Mouse (Mus musculus): ENCODE data around the gene Avpi1. TPM values are rescaled to one million over a fixed set of nuclear protein-coding genes. Genes with fewer than 3 reads are reported as not detected.
A peak's percentile ranks its signal among the peaks of the same experiment; 100 is the strongest.

The Avpi1 gene
- polyA plus RNA-seq, 1 experiment, result 26.9 TPM

- Histone ChIP-seq H3K4me3 (replicated peaks; ENCODE audit: insufficient read depth, low read depth, low read length) (peak overlapping the region; percentile 9), H3K27ac (ENCODE audit: insufficient read depth, low read length) (no peak overlapping the region)
- WGBS, result 3% methylated on average over 12 of the region's 12 CpGs
These were observed 37.3 kb upstream of the Avpi1 start for GRCm38 (mm10) chr19:42166130-42166529.

GRCm38 (mm10) chr19:42164188-42164587 lies 35.3 kb upstream of the Avpi1 start:
- H3K27me3 ChIP-seq (ENCODE audit: control insufficient read depth, insufficient read depth, low read length), result no peaks in the 10 kb centered on the region
- DNase-seq, result no peak
- H3K4me3 ChIP-seq (replicated peaks; ENCODE audit: insufficient read depth, low read depth, low read length), result no peak overlapping the region
- TF ChIP-seq POLR2A (IDR thresholded peaks at IDR 0.05; ENCODE audit: borderline replicate concordance, insufficient read depth, low read length) (no peak), CTCF (IDR thresholded peaks at IDR 0.05; ENCODE audit: borderline replicate concordance, insufficient read depth, low read depth, low read length) (no peak)
- no peaks in the 10 kb centered on the region for H3K4me1 ChIP-seq (ENCODE audit: control insufficient read depth, insufficient read depth, low read length)
- H3K27ac ChIP-seq (ENCODE audit: insufficient read depth, low read length), result no peak overlapping the region
- WGBS, result 33% methylated on average over 7 of the region's 7 CpGs

More at GRCm38 (mm10) chr19:42166130-42166529, 37.3 kb upstream of the Avpi1 start:
- no peaks in the 10 kb centered on the region for H3K27me3 ChIP-seq (ENCODE audit: control insufficient read depth, insufficient read depth, low read length)
- peaks cover 3% of the 10 kb centered on the region for H3K4me1 ChIP-seq (ENCODE audit: control insufficient read depth, insufficient read depth, low read length)
- peak; percentile 78 to 89 for DNase-seq
- TF ChIP-seq POLR2A (IDR thresholded peaks at IDR 0.05; ENCODE audit: borderline replicate concordance, insufficient read depth, low read length) (no peak), CTCF (IDR thresholded peaks at IDR 0.05; ENCODE audit: borderline replicate concordance, insufficient read depth, low read depth, low read length) (peak; percentile 93)

- no peak for TF ChIP-seq CTCF (IDR thresholded peaks at IDR 0.05; ENCODE audit: borderline replicate concordance, insufficient read depth, low read depth, low read length)
- no peak for TF ChIP-seq POLR2A (IDR thresholded peaks at IDR 0.05; ENCODE audit: borderline replicate concordance, insufficient read depth, low read length)
- Histone ChIP-seq H3K4me3 (replicated peaks; ENCODE audit: insufficient read depth, low read depth, low read length) (no peak within 1 kb of the TSS), H3K4me1 (ENCODE audit: control insufficient read depth, insufficient read depth, low read length) (no peaks in the 10 kb centered on the region), H3K27me3 (ENCODE audit: control insufficient read depth, insufficient read depth, low read length) (no peaks in the 10 kb centered on the region), H3K27ac (ENCODE audit: insufficient read depth, low read length) (no peak within 1 kb of the TSS)
- 74% methylated on average over 5 of the region's 5 CpGs for WGBS
- no peak for DNase-seq
These were observed 34.9 kb upstream of the Avpi1 start, which contains the start of gene Zfyve27 for GRCm38 (mm10) chr19:42163764-42164163. Gene Zfyve27, plus strand, starts transcription at chr19:42163951.

- no peak overlapping the region for H3K4me3 ChIP-seq (replicated peaks; ENCODE audit: insufficient read depth, low read depth, low read length)
- DNase-seq, result no peak
- H3K27me3 ChIP-seq (ENCODE audit: control insufficient read depth, insufficient read depth, low read length), result no peaks in the 10 kb centered on the region
- H3K27ac ChIP-seq (ENCODE audit: insufficient read depth, low read length), result no peak overlapping the region
- no peaks in the 10 kb centered on the region for H3K4me1 ChIP-seq (ENCODE audit: control insufficient read depth, insufficient read depth, low read length)
- WGBS, result 77% methylated on average over 13 of the region's 13 CpGs
- TF ChIP-seq POLR2A (IDR thresholded peaks at IDR 0.05; ENCODE audit: borderline replicate concordance, insufficient read depth, low read length), result no peak
- no peak for TF ChIP-seq CTCF (IDR thresholded peaks at IDR 0.05; ENCODE audit: borderline replicate concordance, insufficient read depth, low read depth, low read length)
These were observed 29.6 kb upstream of the Avpi1 start for GRCm38 (mm10) chr19:42158246-42159017.

GRCm38 (mm10) chr19:42157493-42158237 lies 28.8 kb upstream of the Avpi1 start:
- 81% methylated on average over 12 of the region's 12 CpGs for WGBS
- TF ChIP-seq POLR2A (IDR thresholded peaks at IDR 0.05; ENCODE audit: borderline replicate concordance, insufficient read depth, low read length) (no peak), CTCF (IDR thresholded peaks at IDR 0.05; ENCODE audit: borderline replicate concordance, insufficient read depth, low read depth, low read length) (no peak)
- no peak for DNase-seq
- no peak overlapping the region for H3K27ac ChIP-seq (ENCODE audit: insufficient read depth, low read length)
- H3K4me1 ChIP-seq (ENCODE audit: control insufficient read depth, insufficient read depth, low read length), result no peaks in the 10 kb centered on the region
- H3K27me3 ChIP-seq (ENCODE audit: control insufficient read depth, insufficient read depth, low read length), result no peaks in the 10 kb centered on the region
- H3K4me3 ChIP-seq (replicated peaks; ENCODE audit: insufficient read depth, low read depth, low read length), result no peak overlapping the region

- 4% methylated on average over 6 of the region's 6 CpGs for WGBS
- Histone ChIP-seq H3K4me3 (replicated peaks; ENCODE audit: insufficient read depth, low read depth, low read length) (no peak overlapping the region), H3K27me3 (ENCODE audit: control insufficient read depth, insufficient read depth, low read length) (no peaks in the 10 kb centered on the region), H3K27ac (ENCODE audit: insufficient read depth, low read length) (no peak overlapping the region), H3K4me1 (ENCODE audit: control insufficient read depth, insufficient read depth, low read length) (0 out of 2 replicates have a peak, but pooled peaks cover 3% of the 10 kb centered on the region)
- peak; percentile 86 to 91 for DNase-seq
- TF ChIP-seq CTCF (IDR thresholded peaks at IDR 0.05; ENCODE audit: borderline replicate concordance, insufficient read depth, low read depth, low read length) (peak; percentile 87), POLR2A (IDR thresholded peaks at IDR 0.05; ENCODE audit: borderline replicate concordance, insufficient read depth, low read length) (no peak)
These were observed 23.1 kb upstream of the Avpi1 start for GRCm38 (mm10) chr19:42151990-42152389.

GRCm38 (mm10) chr19:42148569-42148860 lies 19.7 kb upstream of the Avpi1 start:
- 0 out of 2 replicates have a peak, but pooled peaks cover 3% of the 10 kb centered on the region for H3K4me1 ChIP-seq (ENCODE audit: control insufficient read depth, insufficient read depth, low read length)
- H3K27ac ChIP-seq (ENCODE audit: insufficient read depth, low read length), result no peak overlapping the region
- TF ChIP-seq CTCF (IDR thresholded peaks at IDR 0.05; ENCODE audit: borderline replicate concordance, insufficient read depth, low read depth, low read length), result no peak
- TF ChIP-seq POLR2A (IDR thresholded peaks at IDR 0.05; ENCODE audit: borderline replicate concordance, insufficient read depth, low read length), result no peak
- no peaks in the 10 kb centered on the region for H3K27me3 ChIP-seq (ENCODE audit: control insufficient read depth, insufficient read depth, low read length)
- 74% methylated on average over 7 of the region's 7 CpGs for WGBS
- no peak for DNase-seq
- peak overlapping the region; percentile 64 for H3K4me3 ChIP-seq (replicated peaks; ENCODE audit: insufficient read depth, low read depth, low read length)

Data from cerebellum, adult 2 months (tissue).